Mouse (Mus musculus): ENCODE measurements at regions not wholly inside any gene's neighbourhood (a gene's known extent, or its start where the extent isn't known, plus 50 kb on each side); places are given as distances from the start of the nearest gene placed in this dataset.
A peak's percentile ranks its signal among the peaks of the same experiment; 100 is the strongest.

- peak; percentile 20 to 58 for DNase-seq (ENCODE audit: low spot score in 2 of 2)
These were observed 406.7 kb downstream of the Gm597 start for GRCm38 (mm10) chr1:28373351-28373750.

GRCm38 (mm10) chr1:28349411-28349973 lies 430.6 kb downstream of the Gm597 start:
- DNase-seq (ENCODE audit: low spot score in 2 of 2), result no peak

- no peak for DNase-seq (ENCODE audit: low spot score in 2 of 2)
These were observed 431.5 kb downstream of the Gm597 start for GRCm38 (mm10) chr1:28348572-28348971.

GRCm38 (mm10) chr1:28340054-28340453 lies 440.0 kb downstream of the Gm597 start:
- no peak for DNase-seq (ENCODE audit: low spot score in 2 of 2)

GRCm38 (mm10) chr1:28334366-28334765 lies 445.7 kb downstream of the Gm597 start:
- no peak for DNase-seq (ENCODE audit: low spot score in 2 of 2)

- DNase-seq (ENCODE audit: low spot score in 2 of 2), result no peak
These were observed 448.0 kb downstream of the Gm597 start for GRCm38 (mm10) chr1:28332031-28332430.

GRCm38 (mm10) chr1:28328986-28329385 lies 451.1 kb downstream of the Gm597 start:
- no peak for DNase-seq (ENCODE audit: low spot score in 2 of 2)

- DNase-seq (ENCODE audit: low spot score in 2 of 2), result no peak
These were observed 451.5 kb downstream of the Gm597 start for GRCm38 (mm10) chr1:28328539-28328938.

GRCm38 (mm10) chr1:28324141-28324540 lies 455.9 kb downstream of the Gm597 start:
- no peak for DNase-seq (ENCODE audit: low spot score in 2 of 2)
